Mouse (Mus musculus): ENCODE results near the gene Zbtb41. TPM values are rescaled to one million over a fixed set of nuclear protein-coding genes. Genes with fewer than 3 reads are reported as not detected.
A peak's percentile ranks its signal among the peaks of the same experiment; 100 is the strongest.
"Not testable (repeated sequence)": the region's sequence is repeated elsewhere in the genome, so short reads cannot be mapped to it uniquely, and the experiment has no call there.

Gene Zbtb41
- polyA plus RNA-seq, 1 experiment from 2014 or later, result 9.3 TPM

- Histone ChIP-seq H3K4me2 (peak overlapping the region; percentile 56), H3K27ac (peak overlapping the region; percentile 92), H3K4me3 (peak overlapping the region; percentile 88), H3K4me1 (peaks cover 24% of the 10 kb centered on the region), H3K9ac (peak overlapping the region; percentile 88), H3K9me3 (no peaks in the 10 kb centered on the region), H3K27me3 (no peaks in the 10 kb centered on the region), H3K36me3 (no peaks in the 10 kb centered on the region)
- no peak for ATAC-seq (ENCODE audit: insufficient number of reproducible peaks, low FRiP score, low TSS enrichment, low read depth)
- WGBS, result 5% methylated on average over 8 of the region's 8 CpGs
Measured at GRCm38 (mm10) chr1:139421521-139421874, 590 bp upstream of the Zbtb41 start.

- Histone ChIP-seq H3K4me3 (peak overlapping the region; percentile 88), H3K27me3 (no peaks in the 10 kb centered on the region), H3K27ac (peak overlapping the region; percentile 92), H3K4me2 (peak overlapping the region; percentile 56), H3K4me1 (peaks cover 24% of the 10 kb centered on the region), H3K9me3 (no peaks in the 10 kb centered on the region), H3K36me3 (no peaks in the 10 kb centered on the region), H3K9ac (peak overlapping the region; percentile 88)
- ATAC-seq (ENCODE audit: insufficient number of reproducible peaks, low FRiP score, low TSS enrichment, low read depth), result no peak
- 16% methylated on average over 10 of the region's 10 CpGs for whole genome bisulfite sequencing
Measured at GRCm38 (mm10) chr1:139422941-139423340, 853 bp downstream of the Zbtb41 start.

DNA sequence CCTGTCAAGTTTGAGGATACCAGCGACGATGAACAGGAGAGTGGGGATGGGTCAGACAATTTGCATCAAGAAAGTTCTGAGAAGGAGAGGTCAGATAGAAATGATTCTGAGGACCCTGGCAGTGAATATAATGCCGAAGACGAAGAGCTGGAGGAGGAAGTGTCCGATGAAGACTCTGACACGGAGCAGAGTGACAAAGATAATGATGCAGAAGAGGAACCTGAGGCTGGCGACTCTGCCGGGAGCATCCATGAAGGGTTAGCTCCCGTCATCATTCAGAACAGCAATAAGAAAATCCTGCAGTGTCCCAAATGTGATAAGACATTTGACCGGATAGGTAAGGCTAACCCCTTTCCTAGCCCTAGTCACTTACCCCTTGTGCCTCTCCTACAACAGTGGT lies 1.8 kb downstream of the Zbtb41 start:
- Histone ChIP-seq H3K4me2 (peak overlapping the region; percentile 56), H3K27ac (no peak overlapping the region), H3K27me3 (no peaks in the 10 kb centered on the region), H3K4me1 (peaks cover 24% of the 10 kb centered on the region), H3K9ac (no peak overlapping the region), H3K9me3 (no peaks in the 10 kb centered on the region), H3K36me3 (no peaks in the 10 kb centered on the region; the same call in 1 of the 2 replicates), H3K4me3 (peak overlapping the region; percentile 88; the same call in 1 of the 2 replicates)
- ATAC-seq (ENCODE audit: insufficient number of reproducible peaks, low FRiP score, low TSS enrichment, low read depth), result no peak
- WGBS, result 62% methylated on average over 10 of the region's 10 CpGs

GRCm38 (mm10) chr1:139425006-139425405 lies 2.9 kb downstream of the Zbtb41 start:
- no peak overlapping the region for H3K27ac ChIP-seq
- H3K27me3 ChIP-seq, result no peaks in the 10 kb centered on the region
- H3K9me3 ChIP-seq, result no peaks in the 10 kb centered on the region
- no peak for ATAC-seq (ENCODE audit: insufficient number of reproducible peaks, low FRiP score, low TSS enrichment, low read depth)
- H3K9ac ChIP-seq, result no peak overlapping the region
- WGBS, result 38% methylated on average over 3 of the region's 3 CpGs
- peak overlapping the region; percentile 15 for H3K4me3 ChIP-seq
- H3K4me1 ChIP-seq, result peaks cover 24% of the 10 kb centered on the region
- H3K36me3 ChIP-seq, result peaks cover 8% of the 10 kb centered on the region
- peak overlapping the region; percentile 41 for H3K4me2 ChIP-seq

- Histone ChIP-seq H3K4me1 (no peaks in the 10 kb centered on the region), H3K9ac (no peak overlapping the region), H3K27me3 (no peaks in the 10 kb centered on the region), H3K9me3 (no peaks in the 10 kb centered on the region), H3K27ac (no peak overlapping the region), H3K4me2 (no peak overlapping the region), H3K36me3 (peaks cover 35% of the 10 kb centered on the region), H3K4me3 (no peak overlapping the region)
- no peak for ATAC-seq (ENCODE audit: insufficient number of reproducible peaks, low FRiP score, low TSS enrichment, low read depth)
Measured at GRCm38 (mm10) chr1:139438373-139438772, 16.3 kb downstream of the Zbtb41 start.

DNA sequence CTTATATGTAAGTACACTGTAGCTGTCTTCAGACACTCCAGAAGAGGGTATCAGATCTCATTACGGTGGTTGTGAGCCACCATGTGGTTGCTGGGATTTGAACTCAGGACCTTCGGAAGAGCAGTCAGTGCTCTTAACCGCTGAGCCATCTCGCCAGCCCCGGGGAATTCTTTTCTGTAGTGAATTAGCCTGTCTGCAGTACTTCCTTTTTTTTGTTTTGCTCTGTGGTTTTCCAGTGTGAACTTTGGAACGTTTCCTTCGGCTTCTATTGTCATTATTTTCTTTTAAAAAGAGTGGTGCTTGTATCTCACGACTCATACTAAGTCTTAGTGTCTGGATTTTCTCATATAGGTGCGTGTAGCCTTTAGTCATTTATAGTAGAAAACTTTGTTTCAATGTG lies 21.0 kb downstream of the Zbtb41 start:
- H3K27me3 ChIP-seq; H3K9ac ChIP-seq; H3K9me3 ChIP-seq; H3K4me3 ChIP-seq; ATAC-seq (ENCODE audit: insufficient number of reproducible peaks, low FRiP score, low TSS enrichment, low read depth); H3K4me1 ChIP-seq; H3K4me2 ChIP-seq; H3K27ac ChIP-seq: not testable (repeated sequence)
- WGBS, result 89% methylated on average over 9 of the region's 9 CpGs
- H3K36me3 ChIP-seq, result peaks cover 30% of the 10 kb centered on the region

- no peaks in the 10 kb centered on the region for H3K27me3 ChIP-seq
- peak within 1 kb of the TSS; percentile 72 for H3K4me3 ChIP-seq
- no peaks in the 10 kb centered on the region for H3K36me3 ChIP-seq
- H3K27ac ChIP-seq, result no peak within 1 kb of the TSS; the same call in 1 of the 2 replicates
- no peaks in the 10 kb centered on the region for H3K9me3 ChIP-seq
- peaks cover 15% of the 10 kb centered on the region for H3K4me1 ChIP-seq
- WGBS, result under 1% methylated on average over 63 of the region's 65 CpGs
- peak within 1 kb of the TSS; percentile 46 for H3K9ac ChIP-seq
- peak; percentile 97 for ATAC-seq (ENCODE audit: insufficient number of reproducible peaks, low FRiP score, low TSS enrichment, low read depth)
- peak within 1 kb of the TSS; percentile 93 for H3K4me2 ChIP-seq
Measured at GRCm38 (mm10) chr1:139454340-139455225, 32.5 kb downstream of the Zbtb41 start, which contains the start of gene Aspm. Gene Aspm (plus strand): TSS chr1:139454772.

GRCm38 (mm10) chr1:139455226-139455869 lies 33.3 kb downstream of the Zbtb41 start:
- 2% methylated on average over 17 of the region's 17 CpGs for WGBS
- Histone ChIP-seq H3K4me2 (peak overlapping the region; percentile 93), H3K27ac (no peak overlapping the region), H3K9me3 (no peaks in the 10 kb centered on the region), H3K4me3 (peak overlapping the region; percentile 72), H3K9ac (peak overlapping the region; percentile 46), H3K4me1 (peaks cover 15% of the 10 kb centered on the region), H3K27me3 (no peaks in the 10 kb centered on the region), H3K36me3 (no peaks in the 10 kb centered on the region)
- no peak for ATAC-seq (ENCODE audit: insufficient number of reproducible peaks, low FRiP score, low TSS enrichment, low read depth)

DNA sequence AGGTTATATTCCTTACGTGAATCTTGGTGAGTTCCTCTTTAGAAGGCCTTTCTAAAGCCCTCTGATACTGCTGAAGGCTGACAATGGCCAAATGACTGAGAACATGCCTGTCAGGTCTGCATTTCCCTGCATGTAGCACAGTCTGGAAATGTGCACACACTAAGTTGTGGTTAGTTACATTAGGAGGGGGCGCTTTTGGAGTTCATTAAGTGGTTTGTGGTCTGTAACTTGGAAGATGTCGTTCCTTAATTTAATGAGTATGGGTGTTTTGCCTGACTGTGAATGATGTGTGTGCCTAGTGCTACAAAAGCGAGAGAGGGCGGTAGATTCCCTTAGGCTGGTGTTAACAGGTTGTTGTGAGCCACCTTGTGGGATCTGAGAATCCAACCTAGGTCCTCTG lies 38.7 kb downstream of the Zbtb41 start:
- Histone ChIP-seq H3K4me2 (no peak overlapping the region), H3K9ac (no peak overlapping the region), H3K4me3 (no peak overlapping the region), H3K27me3 (no peaks in the 10 kb centered on the region), H3K36me3 (peaks cover 17% of the 10 kb centered on the region), H3K9me3 (no peaks in the 10 kb centered on the region), H3K4me1 (peaks cover 5% of the 10 kb centered on the region), H3K27ac (no peak overlapping the region)
- no peak for ATAC-seq (ENCODE audit: insufficient number of reproducible peaks, low FRiP score, low TSS enrichment, low read depth)
- WGBS, result 73% methylated on average over 5 of the region's 5 CpGs

DNA sequence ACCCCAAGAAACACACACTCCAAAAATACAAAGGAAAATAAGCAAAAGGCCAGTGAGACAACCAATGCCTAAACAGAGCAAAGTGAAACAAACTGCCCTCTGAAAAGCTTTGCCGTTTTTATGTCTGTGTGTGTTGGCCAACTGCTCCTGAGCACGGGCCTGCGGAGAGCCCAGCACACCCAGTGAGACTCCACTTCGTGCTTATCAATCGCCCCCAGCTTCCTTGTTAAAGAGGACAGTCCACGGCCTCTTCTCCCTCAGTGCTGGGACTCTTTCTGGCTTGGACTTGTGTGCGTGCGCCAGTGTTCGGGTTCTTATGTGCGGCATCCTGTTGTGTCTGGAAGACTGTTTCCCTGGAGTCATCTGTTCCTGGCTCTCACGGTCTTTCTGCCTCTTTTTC lies 43.8 kb downstream of the Zbtb41 start:
- no peak overlapping the region for H3K27ac ChIP-seq
- H3K27me3 ChIP-seq, result no peaks in the 10 kb centered on the region
- no peak overlapping the region for H3K4me2 ChIP-seq
- ATAC-seq (ENCODE audit: insufficient number of reproducible peaks, low FRiP score, low TSS enrichment, low read depth), result no peak
- peaks cover 38% of the 10 kb centered on the region for H3K36me3 ChIP-seq
- H3K4me1 ChIP-seq, result no peaks in the 10 kb centered on the region
- no peak overlapping the region for H3K9ac ChIP-seq
- no peak overlapping the region for H3K4me3 ChIP-seq
- 92% methylated on average over 11 of the region's 11 CpGs for WGBS
- H3K9me3 ChIP-seq, result no peaks in the 10 kb centered on the region

DNA sequence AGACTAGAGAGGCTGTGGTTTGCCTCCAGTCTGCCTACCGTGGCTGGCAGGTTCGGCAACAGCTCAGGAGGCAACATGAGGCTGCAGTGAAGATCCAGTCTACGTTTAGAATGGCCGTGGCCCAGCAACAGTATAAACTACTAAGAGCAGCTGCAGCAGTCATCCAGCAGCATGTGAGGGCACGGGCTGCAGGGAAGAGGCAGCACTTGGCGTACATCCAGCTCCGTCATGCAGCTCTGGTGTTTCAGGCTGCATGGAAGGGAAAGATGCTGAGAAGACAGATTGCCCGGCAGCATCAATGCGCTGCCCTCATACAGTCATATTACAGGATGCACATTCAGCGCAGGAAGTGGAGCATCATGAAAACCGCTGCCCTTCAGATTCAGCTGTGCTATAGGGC lies 56.8 kb downstream of the Zbtb41 start:
- ATAC-seq (ENCODE audit: insufficient number of reproducible peaks, low FRiP score, low TSS enrichment, low read depth), result no peak
- WGBS, result 91% methylated on average over 11 of the region's 11 CpGs

DNA sequence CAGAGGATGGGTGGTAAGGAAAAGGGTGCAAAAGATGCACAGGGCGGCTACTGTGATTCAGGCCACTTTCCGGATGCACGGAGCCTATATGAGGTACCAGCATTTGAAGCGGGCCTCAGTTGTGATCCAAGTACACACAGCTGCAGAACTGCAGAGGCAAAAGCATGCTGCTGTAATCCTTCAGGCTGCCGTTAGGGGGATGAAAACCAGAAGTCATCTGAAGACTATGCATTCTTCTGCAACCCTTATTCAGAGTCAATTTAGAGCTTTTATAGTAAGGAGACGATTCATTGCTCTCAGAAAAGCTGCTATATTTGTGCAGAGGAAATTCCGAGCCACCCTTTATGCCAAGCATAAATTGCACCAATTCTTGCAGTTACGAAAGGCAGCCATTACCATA lies 58.2 kb downstream of the Zbtb41 start:
- Histone ChIP-seq H3K27ac (no peak overlapping the region), H3K36me3 (peaks cover 59% of the 10 kb centered on the region), H3K4me1 (no peaks in the 10 kb centered on the region), H3K9me3 (no peaks in the 10 kb centered on the region), H3K27me3 (no peaks in the 10 kb centered on the region), H3K4me2 (no peak overlapping the region), H3K9ac (no peak overlapping the region), H3K4me3 (no peak overlapping the region)
- WGBS, result 88% methylated on average over 8 of the region's 8 CpGs
- ATAC-seq (ENCODE audit: insufficient number of reproducible peaks, low FRiP score, low TSS enrichment, low read depth), result no peak

More for the DNA sequence above, 56.8 kb downstream of the Zbtb41 start:
- no peaks in the 10 kb centered on the region for H3K9me3 ChIP-seq
- H3K36me3 ChIP-seq, result peaks cover 64% of the 10 kb centered on the region
- H3K27me3 ChIP-seq, result no peaks in the 10 kb centered on the region
- no peak overlapping the region for H3K27ac ChIP-seq
- H3K9ac ChIP-seq, result no peak overlapping the region
- no peaks in the 10 kb centered on the region for H3K4me1 ChIP-seq
- no peak overlapping the region for H3K4me2 ChIP-seq
- H3K4me3 ChIP-seq, result no peak overlapping the region
